Mouse (Mus musculus): Measurements from ENCODE around the gene Erv3.
"Not testable (repeated sequence)": the region's sequence is repeated elsewhere in the genome, so short reads cannot be mapped to it uniquely, and the experiment has no call there.

The Erv3 gene

DNA sequence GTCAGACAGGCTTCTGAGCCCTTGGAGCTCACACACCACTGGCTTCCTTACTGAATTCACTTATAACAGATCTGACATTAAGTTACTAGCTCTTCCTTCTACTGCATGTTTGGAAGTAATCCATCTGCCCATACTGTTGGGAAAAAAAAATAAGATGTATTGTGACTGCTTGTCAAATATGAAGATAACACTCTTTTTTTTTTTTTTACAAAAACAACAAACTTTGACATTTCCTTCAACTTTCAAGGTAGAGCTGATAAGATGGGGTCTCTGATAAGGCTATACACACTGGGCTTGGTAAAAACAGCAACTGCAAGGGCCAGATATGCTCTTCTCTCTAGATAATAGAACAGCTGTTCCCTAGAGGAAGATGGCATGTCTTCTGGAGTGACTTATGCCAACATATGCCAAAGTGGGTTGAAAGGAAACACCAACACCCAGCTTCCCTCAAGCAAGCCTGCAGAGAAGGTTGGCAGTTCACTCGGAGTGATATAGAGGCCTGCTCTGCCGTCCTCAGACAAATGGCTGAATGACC, 4.8 kb upstream of the Erv3 start:
- DNase-seq (ENCODE audit: extremely low read depth, low read depth, low spot score) = no peak

DNA sequence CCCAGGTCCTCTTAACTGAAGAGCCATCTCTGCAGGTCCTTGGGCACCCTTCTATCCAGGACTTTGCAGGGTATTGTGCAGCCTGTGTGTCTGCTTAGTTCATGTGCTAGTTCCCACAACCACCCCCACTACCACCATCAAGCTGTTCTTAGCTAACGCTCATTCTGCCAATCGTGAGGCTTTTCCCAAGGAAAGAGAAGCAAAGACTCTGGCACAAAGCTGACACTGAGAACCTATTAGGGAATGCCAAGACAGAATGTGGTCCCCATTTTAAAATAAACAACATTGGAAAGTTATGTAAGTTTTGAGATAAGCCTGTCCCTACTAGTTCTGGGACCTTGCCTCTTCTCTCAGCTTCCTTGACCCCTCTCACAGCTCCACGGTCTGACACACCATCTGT, 3.9 kb upstream of the Erv3 start:
- DNase-seq (ENCODE audit: extremely low read depth, low read depth, low spot score) = no peak

DNA sequence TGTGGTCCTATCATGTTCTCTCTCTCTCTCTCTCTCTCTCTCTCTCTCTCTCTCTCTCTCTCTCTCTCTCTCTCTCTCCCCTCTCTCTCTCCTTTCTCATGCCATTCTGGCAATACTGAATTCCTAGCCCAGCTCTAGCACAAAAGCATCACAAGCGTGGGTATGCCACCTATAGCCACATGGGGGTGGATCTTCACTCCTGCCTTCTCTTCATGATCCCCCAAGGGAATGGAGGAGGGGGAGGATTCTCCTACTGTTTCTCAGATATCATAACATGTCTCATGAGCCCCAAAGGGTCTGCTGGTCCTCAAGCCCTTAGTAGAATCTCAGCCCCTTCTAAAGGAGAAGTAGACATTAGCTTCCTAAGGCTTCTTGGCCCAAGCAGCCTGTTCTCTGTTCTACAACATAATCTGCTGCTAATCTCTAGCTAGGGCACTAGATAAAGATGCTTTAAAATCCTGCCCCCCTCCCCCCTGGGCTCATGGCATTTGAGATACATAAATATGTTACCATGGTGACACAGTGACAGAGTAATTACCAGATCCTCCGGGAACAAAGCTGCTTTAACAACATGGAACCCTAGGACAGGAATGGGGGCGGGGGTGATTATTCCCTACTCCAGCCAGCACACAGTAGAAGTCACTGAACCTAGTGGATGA, 3.2 kb upstream of the Erv3 start:
- DNase-seq (ENCODE audit: extremely low read depth, low read depth, low spot score) = no peak

GRCm38 (mm10) chr2:131857838-131858237, 1.7 kb downstream of the Erv3 start:
- DNase-seq (ENCODE audit: extremely low read depth, low read depth, low spot score) = no peak

DNA sequence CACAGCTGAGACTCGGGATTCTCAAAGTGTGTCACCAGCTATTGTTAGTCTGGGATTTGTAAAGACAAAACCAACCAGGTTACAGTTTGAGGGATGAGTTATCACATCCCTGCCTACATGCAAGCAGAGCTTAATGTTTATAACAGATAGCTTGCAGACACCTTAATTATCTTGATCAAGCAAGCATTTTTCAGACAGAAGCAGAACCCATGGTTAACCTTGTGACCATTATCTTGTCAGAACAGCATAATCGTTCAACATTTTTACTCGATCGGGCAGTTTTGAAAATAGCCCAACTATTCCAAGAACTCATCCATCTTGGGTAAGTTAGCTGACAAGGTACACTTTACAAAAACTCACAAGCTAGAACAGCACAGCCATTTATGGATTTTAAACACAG, 5.8 kb downstream of the Erv3 start:
- no peak for DNase-seq (ENCODE audit: extremely low read depth, low read depth, low spot score)

- DNase-seq (ENCODE audit: extremely low read depth, low read depth, low spot score) = no peak
These were observed 8.0 kb downstream of the Erv3 start for GRCm38 (mm10) chr2:131851333-131852092.

DNA sequence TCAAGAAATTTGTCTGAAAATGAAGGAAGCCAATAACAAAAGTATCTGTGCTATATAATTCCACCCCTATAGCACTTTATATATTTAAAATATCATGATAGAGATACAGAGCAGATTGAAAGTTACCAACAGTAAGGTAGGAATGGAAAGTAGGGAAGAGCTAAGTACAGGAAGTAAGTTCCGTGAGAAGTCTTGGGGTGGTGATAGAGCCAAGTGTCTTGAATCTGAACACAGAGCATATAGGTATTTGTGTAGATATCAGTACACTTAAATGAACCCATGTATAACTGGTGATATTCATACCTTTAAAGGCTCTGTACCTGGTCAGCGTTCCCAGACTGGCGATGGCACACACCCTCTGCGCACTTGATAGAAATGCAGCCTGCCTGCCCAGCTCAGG, 9.5 kb downstream of the Erv3 start:
- DNase-seq (ENCODE audit: extremely low read depth, low read depth, low spot score) = no peak

DNA sequence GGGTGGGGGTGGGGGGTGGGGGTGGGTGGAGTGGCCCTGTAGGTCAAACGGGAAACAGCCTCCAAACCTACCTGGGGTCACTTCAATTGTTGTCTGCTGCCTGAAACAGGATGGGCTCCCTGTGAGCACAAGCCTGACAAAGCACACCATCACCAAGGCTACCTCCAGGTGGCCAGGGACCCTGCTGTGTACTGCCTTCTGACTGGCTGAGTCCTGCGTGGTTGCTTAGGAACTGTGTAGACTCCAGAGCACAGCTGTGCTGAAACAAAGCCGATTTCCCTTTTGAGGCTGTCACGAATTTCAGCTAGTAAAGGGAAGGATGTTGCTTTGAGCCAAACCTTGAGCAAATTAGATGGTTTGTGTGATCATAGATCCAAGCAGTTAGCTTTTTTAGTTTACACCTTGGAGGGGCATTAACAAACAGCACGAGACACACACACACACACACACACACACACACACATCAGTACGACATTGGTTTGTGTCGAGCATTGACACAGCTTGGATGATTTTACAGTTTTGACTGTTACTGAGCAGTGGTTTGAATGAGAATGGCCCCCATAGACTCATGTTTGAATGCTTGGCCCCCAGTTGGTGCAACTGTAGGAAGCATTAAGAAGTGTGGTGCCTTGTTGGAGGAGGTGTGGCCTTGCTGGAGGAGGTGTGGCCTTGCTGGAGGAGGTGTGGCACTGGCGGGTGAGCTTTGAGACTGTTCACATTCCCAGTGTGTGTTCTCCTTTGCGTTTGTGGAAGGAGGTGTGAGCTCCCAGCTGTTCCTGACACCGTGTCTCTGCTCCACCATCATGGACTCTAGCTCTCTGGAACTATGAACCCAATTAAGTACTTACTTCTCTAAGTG, 11.8 kb downstream of the Erv3 start:
- DNase-seq (ENCODE audit: extremely low read depth, low read depth, low spot score) = no peak

GRCm38 (mm10) chr2:131846811-131847210, 12.7 kb downstream of the Erv3 start:
- no peak for DNase-seq (ENCODE audit: extremely low read depth, low read depth, low spot score)

GRCm38 (mm10) chr2:131846132-131846710, 13.3 kb downstream of the Erv3 start:
- no peak for DNase-seq (ENCODE audit: extremely low read depth, low read depth, low spot score)

DNA sequence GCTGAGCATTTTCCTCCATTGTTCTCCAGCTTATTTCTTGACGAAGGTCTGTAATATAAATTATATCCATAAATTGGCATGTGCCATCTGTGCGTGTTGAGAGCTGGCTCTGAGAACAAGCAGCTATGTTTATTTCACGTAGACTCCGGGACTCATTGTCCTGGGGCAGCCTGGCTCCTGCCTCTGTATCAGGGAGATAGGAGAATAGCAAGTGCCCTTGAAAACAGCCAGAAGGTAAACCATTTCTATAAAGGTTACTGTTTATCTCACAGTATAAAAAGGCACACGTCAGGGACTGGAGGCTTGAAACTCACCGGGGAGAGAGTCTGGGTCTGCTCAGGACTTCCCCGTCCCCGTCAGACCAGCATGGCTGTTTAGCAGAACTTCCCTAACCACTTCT, 13.9 kb downstream of the Erv3 start:
- no peak for DNase-seq (ENCODE audit: extremely low read depth, low read depth, low spot score)

GRCm38 (mm10) chr2:131842568-131842967, 17.0 kb downstream of the Erv3 start:
- DNase-seq (ENCODE audit: extremely low read depth, low read depth, low spot score) = no peak

DNA sequence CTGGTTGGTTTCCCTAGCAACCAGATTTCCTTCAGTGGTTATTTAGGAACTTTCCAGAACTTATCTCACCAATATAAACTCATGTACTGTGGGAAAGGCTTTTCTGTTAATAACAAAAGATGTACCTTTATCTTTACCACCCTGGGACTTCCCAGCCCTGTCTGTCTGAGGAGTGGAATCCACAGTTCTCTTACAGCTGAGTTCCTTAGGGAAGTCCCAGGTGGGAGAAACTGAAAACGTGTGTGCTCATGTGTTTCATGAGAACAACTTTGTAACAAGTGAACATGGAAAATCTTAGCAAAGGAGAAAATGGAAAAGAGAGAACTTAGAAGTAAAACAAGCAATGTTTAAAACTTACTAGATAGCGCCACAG, 18.2 kb downstream of the Erv3 start:
- DNase-seq (ENCODE audit: extremely low read depth, low read depth, low spot score) = no peak

GRCm38 (mm10) chr2:131840611-131841320, 18.8 kb downstream of the Erv3 start:
- no peak for DNase-seq (ENCODE audit: extremely low read depth, low read depth, low spot score)

- DNase-seq (ENCODE audit: extremely low read depth, low read depth, low spot score) = no peak
These were observed 25.3 kb downstream of the Erv3 start for GRCm38 (mm10) chr2:131834296-131834695.

DNA sequence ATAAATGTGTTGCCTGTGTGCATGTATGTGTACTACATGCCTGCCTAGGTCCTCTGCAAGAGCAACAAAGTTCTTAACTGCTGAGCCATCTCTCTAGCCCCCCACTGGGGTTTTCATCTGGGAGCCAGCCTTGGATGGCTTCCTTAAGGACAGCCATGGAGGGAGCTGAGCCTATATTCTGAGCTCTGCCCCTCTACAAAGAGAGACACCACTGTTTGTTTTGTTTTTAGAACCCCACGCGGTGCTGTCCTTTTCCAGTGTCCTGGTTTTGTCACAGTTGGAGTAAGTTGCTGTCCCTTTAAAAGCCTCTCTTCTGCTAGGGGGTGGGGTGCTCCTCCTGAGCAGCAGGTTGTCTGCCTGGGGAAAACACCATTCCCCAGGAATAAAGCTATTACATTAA, 27.7 kb downstream of the Erv3 start:
- no peak for DNase-seq (ENCODE audit: extremely low read depth, low read depth, low spot score)

DNA sequence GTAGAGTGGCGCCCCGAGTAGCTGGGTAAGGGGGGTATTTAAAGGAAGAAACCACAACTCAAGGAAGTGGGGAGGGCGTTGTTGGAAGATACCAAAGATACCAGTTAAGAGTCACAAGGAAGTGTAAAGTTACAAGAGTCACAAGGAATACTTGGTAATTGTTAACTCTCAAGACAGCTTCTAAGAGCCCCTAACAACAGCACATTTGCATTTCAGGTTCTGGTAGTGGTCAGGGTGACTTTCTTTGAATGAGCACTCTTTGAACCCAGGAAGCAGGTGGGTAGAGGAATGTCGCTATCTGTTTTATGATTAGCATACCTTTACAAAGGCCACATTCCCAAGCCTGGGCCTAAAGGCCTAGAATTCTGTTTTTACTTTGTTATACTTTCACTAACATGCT, 28.6 kb downstream of the Erv3 start:
- DNase-seq (ENCODE audit: extremely low read depth, low read depth, low spot score) = not testable (repeated sequence)

- no peak for DNase-seq (ENCODE audit: extremely low read depth, low read depth, low spot score)
These were observed 31.3 kb downstream of the Erv3 start for GRCm38 (mm10) chr2:131827999-131828975.

GRCm38 (mm10) chr2:131827026-131827687, 32.4 kb downstream of the Erv3 start:
- DNase-seq (ENCODE audit: extremely low read depth, low read depth, low spot score) = no peak

All from fat pad, adult 2 months (tissue).